Mouse (Mus musculus) layer of hippocampus, adult 2 months (tissue): Measurements from ENCODE around the gene Gm20883. TPM values are rescaled to one million over a fixed set of nuclear protein-coding genes. Genes with fewer than 3 reads are reported as not detected.
"Not testable (repeated sequence)": the region's sequence is repeated elsewhere in the genome, so short reads cannot be mapped to it uniquely, and the experiment has no call there.

ENCODE experiments used
- DNase-seq, 2 experiments: peaks; one replicate each; pipeline ENCODE4 v3.0.0; 2022; ENCODE audit warnings: low spot score in 2 of 2
- H3K27ac ChIP-seq: fragments of 200-600 bp; 2 replicates; pipeline ENCODE4 v1.8.1; 2022
- H3K4me3 ChIP-seq: fragments of 200-600 bp; 2 replicates; pipeline ENCODE4 v1.8.1; 2022; ENCODE audit warnings: mild to moderate bottlenecking
- long read RNA-seq, 2 experiments: library from polyadenylated mRNA; stranded (forward); transcript quantifications; one replicate each; pipeline ENCODE4 v2.0.0; 2021; ENCODE audit warnings: borderline mapping rate in 2 of 2
- total RNA-seq, 2 experiments: library from RNA; stranded (reverse); gene quantifications; 2 replicates each; pipeline ENCODE4 v1.2.3; 2021

Gene Gm20883
- not detected for total RNA-seq
- long read RNA-seq, experiment 1, result 0 reads
- long read RNA-seq, experiment 2, result 0 reads

DNA sequence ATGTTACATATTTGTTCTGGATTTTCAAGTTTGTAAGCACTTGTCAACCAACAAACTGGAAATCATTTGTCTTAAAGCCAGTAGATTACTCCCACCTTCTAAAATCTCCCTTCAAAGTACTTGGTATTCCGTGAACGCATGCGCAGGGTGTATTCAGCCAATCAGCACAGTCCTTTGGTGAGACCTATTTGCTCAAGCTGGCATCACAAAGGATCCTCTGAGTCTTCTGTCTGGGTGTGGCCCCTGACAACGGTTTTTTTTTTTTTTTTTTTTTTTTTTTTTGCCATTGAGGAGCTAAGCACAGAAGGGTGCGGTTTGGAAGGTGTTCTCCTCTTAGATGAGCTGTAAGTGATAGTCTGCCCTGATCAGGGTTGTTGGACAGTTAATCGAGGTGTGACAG lies at the start of gene Gm20883:
Gene Gm20883, plus strand, starts transcription at position 301 of the 400 bp plus-strand sequence.
- DNase-seq, H3K27ac ChIP-seq, H3K4me3 ChIP-seq: not testable (repeated sequence)
